Mouse (Mus musculus) T-helper 2 cell (primary cell): Measurements from ENCODE around the gene Ndufa1.
"Not testable (repeated sequence)": the region's sequence is repeated elsewhere in the genome, so short reads cannot be mapped to it uniquely, and the experiment has no call there.

Experiments
- in situ Hi-C: fragments of 300-600 bp; cut with MboI, MseI; formaldehyde crosslinking; loops from one replicate; pipeline ENCODE4 v1.15.1; 2025; ENCODE audit warnings: high pct_unique_total_duplicates

Gene Ndufa1

DNA sequence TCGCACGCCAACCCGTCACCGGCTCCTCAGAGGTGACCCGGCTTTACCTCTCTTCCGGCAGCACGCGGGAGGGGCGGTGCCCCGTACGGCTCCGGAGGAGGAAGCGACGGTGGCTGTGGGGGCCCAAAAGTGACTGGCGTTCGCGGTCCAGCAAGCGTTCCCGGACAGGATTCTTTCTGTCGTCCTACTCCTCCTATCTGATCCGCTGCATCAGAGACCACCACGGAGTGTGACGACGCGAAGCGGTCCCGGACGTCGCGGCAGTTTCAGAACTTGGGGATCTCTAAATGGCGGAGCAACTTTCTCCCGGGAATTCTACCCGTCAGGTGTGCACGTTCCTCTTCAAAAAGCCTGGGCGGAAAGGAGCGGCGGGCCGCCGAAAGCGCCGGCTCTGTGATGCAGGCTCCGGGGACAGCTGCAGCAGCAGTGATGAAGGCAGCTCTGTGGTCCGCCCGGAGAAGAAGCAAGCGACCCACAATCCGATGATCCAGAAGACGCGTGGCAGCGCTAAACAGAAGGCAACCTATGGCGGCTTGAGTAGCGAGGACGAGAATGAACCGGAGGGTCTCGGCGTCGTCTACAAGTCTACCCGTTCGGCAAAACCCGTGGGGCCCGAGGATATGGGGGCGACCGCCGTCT, at the start of gene Ndufa1, which contains the start of gene Rnf113a1:
Ndufa1 (minus strand) TSS at position 59 of the 639 bp plus-strand sequence.
Rnf113a1 (plus strand) TSS at position 141 of the 639 bp plus-strand sequence.
- in situ Hi-C loops: no loop called here

DNA sequence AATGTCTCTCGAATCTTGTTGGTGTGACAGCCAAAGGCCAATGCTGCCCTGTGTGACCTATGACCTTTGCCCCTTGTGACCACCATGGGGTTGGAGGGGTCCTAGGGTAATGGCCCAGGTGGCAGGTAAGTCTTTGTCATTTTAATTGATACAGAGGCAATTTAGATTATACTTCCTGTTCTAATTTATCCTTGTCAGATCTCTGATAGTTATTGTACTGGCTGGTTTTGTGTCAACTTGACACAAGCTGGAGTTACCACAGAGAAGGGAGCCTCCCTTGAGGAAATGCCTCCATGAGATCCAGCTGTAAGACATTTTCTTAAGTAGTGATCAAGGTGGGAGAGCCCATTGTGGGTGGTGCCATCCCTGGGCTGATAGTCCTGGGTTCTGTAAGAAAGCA, 31.2 kb upstream of the Ndufa1 start, which contains the start of gene Rhox1:
Rhox1 (minus strand) TSS at position 101 of the 400 bp plus-strand sequence.
- in situ Hi-C loops: loop anchor here (10.0 kb wide), 1 partner anchor 183 kb away; no protein-coding TSS in a partner anchor

DNA sequence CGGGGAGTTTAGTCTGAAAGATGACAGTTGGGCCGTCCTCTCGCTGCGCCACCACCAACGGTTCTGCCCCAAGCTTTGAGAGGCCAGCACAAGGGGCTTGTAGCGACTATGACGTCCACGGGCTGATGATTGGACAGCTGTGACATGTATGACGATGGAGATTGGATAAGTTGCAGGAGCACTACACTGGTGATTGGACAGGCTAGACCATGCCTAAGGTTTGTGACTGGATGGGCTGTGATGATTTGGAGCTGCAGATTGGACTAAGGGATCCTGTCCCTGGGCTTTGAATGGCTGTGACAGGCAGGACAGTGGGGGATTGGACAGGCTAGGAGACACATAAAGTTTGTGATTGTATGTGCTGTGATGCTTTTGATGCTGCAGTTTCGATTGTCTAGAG, 20.0 kb upstream of the Ndufa1 start, which contains the start of gene Gm9:
Gm9 (minus strand) TSS at position 101 of the 400 bp plus-strand sequence.
- in situ Hi-C loops: no loop called here

DNA sequence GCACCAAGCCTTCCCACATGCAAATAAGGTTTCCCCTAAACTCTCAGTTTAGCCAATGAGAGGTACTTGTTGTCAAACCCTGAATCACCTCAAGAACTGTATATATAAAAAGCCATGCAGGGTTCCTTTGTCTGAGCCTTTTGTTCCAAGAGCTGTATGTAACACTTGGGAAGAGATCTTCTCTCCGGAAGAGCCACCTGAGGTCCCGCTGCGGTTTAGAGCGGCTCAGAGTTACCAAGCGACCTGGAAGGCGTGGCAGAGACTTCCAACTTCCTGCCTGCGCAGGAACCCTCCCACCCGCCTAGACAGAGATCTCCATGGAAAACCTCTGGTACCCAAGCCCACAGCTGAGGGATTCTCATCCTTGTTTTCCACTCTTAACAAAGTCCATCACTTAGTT, 7.7 kb upstream of the Ndufa1 start:
- in situ Hi-C loops: no loop called here

DNA sequence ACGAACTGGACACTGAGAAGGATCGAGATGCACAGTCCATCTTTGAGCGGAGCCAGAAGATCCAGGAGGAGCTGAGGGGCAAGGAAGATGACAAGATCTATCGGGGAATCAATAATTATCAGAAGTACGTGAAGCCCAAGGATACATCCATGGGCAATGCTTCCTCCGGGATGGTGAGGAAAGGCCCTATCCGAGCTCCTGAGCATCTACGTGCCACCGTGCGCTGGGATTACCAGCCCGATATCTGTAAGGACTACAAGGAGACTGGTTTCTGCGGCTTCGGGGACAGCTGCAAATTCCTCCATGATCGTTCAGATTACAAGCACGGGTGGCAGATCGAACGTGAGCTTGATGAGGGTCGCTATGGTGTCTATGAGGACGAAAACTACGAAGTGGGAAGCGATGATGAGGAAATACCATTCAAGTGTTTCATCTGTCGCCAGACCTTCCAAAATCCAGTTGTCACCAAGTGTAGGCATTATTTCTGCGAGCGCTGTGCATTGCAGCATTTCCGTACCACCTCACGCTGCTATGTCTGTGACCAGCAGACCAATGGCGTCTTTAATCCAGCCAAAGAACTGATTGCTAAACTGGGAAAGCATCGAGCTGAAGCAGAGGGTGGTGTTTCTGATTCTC, 899 bp upstream of the Ndufa1 start:
- in situ Hi-C loops: no loop called here

DNA sequence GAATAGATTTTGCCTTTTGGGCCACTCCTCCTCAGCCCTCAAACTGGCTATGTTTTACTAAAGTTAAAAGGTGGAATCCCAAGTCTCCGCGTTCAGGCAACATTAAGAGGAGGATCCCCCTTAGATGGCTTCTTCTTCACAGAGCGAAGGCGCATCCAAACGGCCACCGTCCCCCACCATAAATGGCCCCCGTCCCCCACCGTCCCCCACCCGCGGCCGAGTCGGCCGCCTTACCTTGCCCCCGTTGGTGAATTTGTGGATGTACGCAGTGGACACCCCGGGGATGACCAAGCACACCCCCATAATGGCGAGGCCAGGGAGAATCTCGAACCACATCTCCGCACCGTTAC, 233 bp downstream of the Ndufa1 start:
- in situ Hi-C loops: no loop called here

DNA sequence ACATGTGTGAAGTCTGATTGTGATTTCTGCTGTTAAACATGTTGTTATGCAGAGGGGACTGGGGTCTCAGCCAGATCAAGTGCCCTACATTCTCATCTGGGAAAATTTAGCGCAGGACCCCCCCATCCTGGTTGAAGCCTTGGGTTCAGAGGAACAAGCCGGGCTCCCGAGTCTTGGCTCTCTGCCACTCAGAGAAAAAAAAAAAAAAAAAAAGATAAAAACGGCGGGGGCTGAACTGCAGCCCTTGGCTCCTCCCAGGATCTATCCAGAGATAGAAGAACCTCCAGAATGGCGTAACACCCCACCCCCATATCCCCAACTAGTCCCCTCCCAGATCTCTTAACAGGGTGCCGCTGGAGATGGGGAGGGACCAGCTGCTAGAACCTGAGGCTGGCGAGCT, 6.6 kb downstream of the Ndufa1 start:
- in situ Hi-C loops: not testable (repeated sequence)

DNA sequence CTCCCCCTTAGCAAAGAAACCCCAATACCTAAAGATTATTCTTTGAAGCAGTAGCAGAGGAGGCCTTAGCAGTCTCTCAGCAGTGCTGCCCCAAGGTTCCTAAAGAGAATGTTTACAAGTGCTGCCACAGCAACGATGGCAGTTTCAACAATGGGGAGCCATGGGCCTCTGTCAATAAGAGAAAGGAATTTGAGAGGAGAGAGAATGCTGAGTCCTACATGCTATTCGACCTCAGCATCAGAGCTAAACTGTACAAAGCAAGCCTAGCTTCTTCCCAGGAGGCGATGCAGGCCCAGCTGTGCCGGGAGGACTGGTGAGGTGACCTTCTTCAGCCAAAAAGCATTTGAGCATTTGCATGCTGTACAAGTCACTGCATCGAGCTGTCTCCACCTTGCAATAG, 22.2 kb downstream of the Ndufa1 start, which contains the start of gene Akap14:
Akap14 (minus strand) TSS at position 101 of the 400 bp plus-strand sequence.
- in situ Hi-C loops: no loop called here

DNA sequence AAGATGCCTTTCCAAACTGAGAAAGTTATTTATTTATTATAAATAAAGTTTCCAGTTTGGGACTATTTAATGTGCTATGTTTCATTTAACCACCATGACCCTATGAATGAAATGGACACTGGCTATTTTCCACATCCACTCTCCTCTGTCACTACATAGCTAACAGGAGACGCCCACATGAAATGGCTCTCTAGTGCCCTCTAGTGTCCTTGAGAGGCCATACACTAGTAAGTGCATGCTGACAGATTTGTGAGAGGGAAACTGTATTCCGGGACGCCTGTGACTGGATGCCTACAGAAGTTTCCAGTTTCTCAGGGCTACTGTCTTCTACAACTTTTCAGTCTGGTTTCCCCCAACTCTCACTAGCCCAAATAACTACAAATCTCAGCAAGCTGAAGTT, 23.9 kb downstream of the Ndufa1 start:
- in situ Hi-C loops: no loop called here

DNA sequence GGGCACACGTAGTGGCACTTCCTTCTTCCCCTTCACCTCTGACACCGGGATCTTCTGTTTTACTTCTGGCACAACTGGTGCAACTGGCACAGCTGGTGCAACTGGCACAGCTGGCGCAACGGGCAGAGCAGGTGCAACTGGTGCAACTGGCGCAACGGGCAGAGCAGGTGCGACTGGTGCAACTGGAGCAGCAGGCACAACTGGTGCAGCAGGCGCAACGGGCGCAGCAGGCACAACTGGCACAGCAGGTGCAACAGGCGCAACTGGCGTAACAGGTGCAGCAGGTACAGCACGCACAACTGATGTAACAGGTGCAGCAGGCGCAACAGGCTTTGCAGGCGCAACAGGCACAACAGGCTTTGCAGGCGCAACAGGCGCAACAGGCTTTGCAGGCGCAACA, 27.8 kb downstream of the Ndufa1 start:
- in situ Hi-C loops: no loop called here

DNA sequence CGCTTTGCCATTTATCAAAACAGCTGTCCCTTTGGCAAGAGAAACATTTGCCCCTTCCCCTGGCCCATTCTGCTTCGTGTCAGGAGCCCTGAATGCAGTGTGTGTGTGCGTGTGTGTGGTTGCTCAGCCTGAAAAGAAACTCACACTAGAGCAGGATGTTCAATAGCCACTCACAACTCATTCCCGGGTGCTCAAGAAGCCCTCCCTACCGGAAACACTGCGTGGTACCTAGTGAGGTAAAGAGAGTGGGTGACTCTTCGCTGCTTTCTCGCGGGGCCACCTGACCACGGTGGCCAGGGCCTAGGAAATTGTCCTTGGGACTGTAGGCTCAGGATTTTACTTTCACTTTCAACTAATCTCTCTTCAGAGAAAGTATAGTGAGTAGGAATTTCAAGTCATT, 29.8 kb downstream of the Ndufa1 start:
- in situ Hi-C loops: no loop called here

DNA sequence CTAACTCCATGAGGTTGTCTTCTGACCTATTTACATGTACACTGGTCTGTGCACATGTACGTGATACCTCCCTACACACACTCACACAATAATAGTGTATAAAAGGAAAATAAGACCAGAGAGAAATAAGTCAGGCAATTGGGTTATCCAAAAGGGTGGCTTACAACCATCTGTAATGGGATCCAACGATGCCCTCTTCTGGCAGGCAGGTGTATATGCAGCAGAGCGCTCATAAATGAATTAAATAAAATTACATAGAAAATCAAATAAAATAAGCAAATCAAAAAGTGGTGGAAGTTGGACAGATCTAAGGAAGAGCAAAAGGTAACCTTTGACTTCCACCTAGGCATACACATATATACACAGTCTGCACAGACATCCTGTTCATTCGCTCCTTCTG, 33.1 kb downstream of the Ndufa1 start:
- in situ Hi-C loops: no loop called here

DNA sequence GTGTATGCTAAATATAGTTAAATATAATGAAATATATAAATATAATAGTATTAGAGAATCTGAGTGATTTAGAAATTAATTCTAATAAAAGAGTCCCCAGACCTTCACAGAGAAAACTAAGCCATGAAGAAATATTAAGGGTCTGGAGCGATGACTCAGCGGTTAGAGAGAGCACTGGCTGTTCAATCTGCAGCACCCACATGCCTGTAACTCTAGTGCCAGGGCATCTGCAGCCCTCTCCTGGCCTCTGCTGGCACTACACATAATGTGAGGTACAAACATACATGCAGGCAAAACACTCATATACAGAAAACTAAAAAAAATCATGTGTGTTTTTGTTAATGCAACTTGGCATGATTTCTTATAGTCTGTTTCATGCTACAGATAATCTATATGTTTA, 46.0 kb downstream of the Ndufa1 start:
- in situ Hi-C loops: no loop called here

DNA sequence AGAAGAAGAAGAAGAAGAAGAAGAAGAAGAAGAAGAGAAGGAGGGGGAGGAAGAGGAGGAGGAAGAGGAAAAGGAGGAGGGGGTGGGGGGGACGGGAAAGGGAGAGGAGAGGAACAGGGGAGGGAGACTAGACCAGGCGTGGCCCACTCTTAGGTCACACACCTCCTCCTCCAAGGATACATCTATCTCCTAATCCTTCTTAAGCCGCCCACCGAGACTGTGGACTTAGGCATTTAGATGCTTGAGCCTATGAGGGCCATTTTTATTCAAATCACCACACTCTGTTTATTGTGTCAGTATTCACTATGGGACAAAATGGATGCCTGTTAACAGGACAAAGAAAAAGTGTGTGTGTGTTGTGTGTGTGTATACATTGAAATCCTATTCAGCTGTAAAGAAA, 46.5 kb downstream of the Ndufa1 start:
- in situ Hi-C loops: not testable (repeated sequence)

DNA sequence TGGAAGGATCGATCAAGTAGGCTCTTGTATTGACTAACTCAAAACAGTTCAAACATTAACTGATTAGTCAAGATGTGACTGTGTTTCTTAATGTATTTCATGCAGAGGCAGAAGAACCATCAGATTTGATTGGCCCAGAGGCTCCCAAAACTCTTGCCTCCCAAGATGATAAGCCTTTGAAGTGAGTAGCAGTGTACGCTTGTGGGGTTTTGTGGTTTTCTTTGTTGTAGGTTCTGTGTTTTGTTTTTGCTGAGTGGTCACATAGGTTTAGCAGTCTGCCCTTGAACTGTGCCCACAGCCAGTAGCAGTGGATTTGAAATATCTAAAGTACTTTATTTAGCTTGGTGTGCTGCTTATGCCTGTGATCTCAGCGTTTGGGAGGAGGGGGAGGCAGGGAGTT, 49.2 kb downstream of the Ndufa1 start:
- in situ Hi-C loops: no loop called here
